ENCODE assay signal across 15 mouse cellular contexts in genomic region chr9:110736362-110736761, GRCm38 (mm10). TPM values are rescaled to one million over a fixed set of nuclear protein-coding genes. Genes with fewer than 3 reads are reported as not detected.
DNase-seq lines count a peak whose midpoint lies in the region; ATAC-seq and TF ChIP-seq lines count a peak whose summit lies in the region.
"Had no signal": no experiment of that assay in that cellular context is flagged by ENCODE, and none has a peak within 500 bp of the region (broad histone marks: within the 10 kb centered on the region; RNA-seq: fewer than 3 reads in every experiment).

No protein-coding gene starts in this region.

- H3K4me2 ChIP-seq in heart, embryonic 12.5 days, result no peak overlapping the region
- no peak overlapping the region for H3K4me2 ChIP-seq in midbrain, postnatal 0 days (ENCODE audit: low read depth, low read length, poor library complexity, severe bottlenecking)
- no peak overlapping the region for H3K4me2 ChIP-seq in midbrain, embryonic 14.5 days (ENCODE audit: low read length)
- no peak overlapping the region for H3K4me2 ChIP-seq in kidney, embryonic 14.5 days (replicated peaks; ENCODE audit: low read depth, low read length)
- H3K4me2 ChIP-seq in limb, embryonic 14.5 days (replicated peaks; ENCODE audit: low read depth, low read length, severe bottlenecking), result 0 out of 2 replicates have a peak overlapping the region, but pooled peaks have one; percentile 6
- H3K4me2 ChIP-seq: forebrain, embryonic 12.5 days; lung, embryonic 15.5 days had no signal

- no peak for DNase-seq in heart, adult 8-10 months (ENCODE audit: low spot score)
- DNase-seq in midbrain, postnatal 0 days (ENCODE audit: low spot score), result no peak
- DNase-seq in midbrain, embryonic 14.5 days, result no peak
- DNase-seq in limb, embryonic 14.5 days (ENCODE audit: low spot score), result no peak
- no peak for DNase-seq in embryo, embryonic 11 days
- DNase-seq in testis, postnatal 14 days (ENCODE audit: low spot score), result no peak
- DNase-seq: cerebellum, adult 18-20 months; liver had no signal

- no peaks in the 10 kb centered on the region for H3K27me3 ChIP-seq in heart, embryonic 12.5 days (replicated peaks)
- H3K27me3 ChIP-seq in midbrain, postnatal 0 days (ENCODE audit: insufficient read depth, low read length), result peaks cover 11% of the 10 kb centered on the region; the same call in 1 of the 2 replicates
- peaks cover 7% of the 10 kb centered on the region; the same call in 1 of the 2 replicates for H3K27me3 ChIP-seq in midbrain, embryonic 14.5 days (ENCODE audit: control insufficient read depth, insufficient read depth, low read length)
- H3K27me3 ChIP-seq in kidney, embryonic 14.5 days (ENCODE audit: control insufficient read depth, insufficient read depth, low read length), result no peaks in the 10 kb centered on the region
- H3K27me3 ChIP-seq in limb, embryonic 14.5 days (ENCODE audit: control insufficient read depth, insufficient read depth, low read length), result no peaks in the 10 kb centered on the region

- H3K27ac ChIP-seq in heart, embryonic 12.5 days (ENCODE audit: poor library complexity, severe bottlenecking), result peak overlapping the region; percentile 16; the same call in 1 of the 2 replicates
- no peak overlapping the region for H3K27ac ChIP-seq in midbrain, postnatal 0 days (ENCODE audit: low read depth, low read length)
- H3K27ac ChIP-seq in midbrain, embryonic 14.5 days (replicated peaks; ENCODE audit: low read depth, low read length), result no peak overlapping the region
- H3K27ac ChIP-seq in kidney, embryonic 14.5 days (ENCODE audit: low read depth, low read length), result 0 out of 2 replicates have a peak overlapping the region, but pooled peaks have one; percentile 37
- peak overlapping the region; percentile 52; the same call in 1 of the 2 replicates for H3K27ac ChIP-seq in limb, embryonic 14.5 days (replicated peaks; ENCODE audit: low read depth, low read length)
- H3K27ac ChIP-seq: forebrain, embryonic 12.5 days; lung, embryonic 15.5 days had no signal

- H3K4me3 ChIP-seq in heart, embryonic 12.5 days, result no peak overlapping the region
- H3K4me3 ChIP-seq in midbrain, postnatal 0 days (ENCODE audit: low read depth, low read length), result no peak overlapping the region
- no peak overlapping the region for H3K4me3 ChIP-seq in midbrain, embryonic 14.5 days (replicated peaks; ENCODE audit: low read depth, low read length)
- no peak overlapping the region for H3K4me3 ChIP-seq in kidney, embryonic 14.5 days (ENCODE audit: low read length)
- no peak overlapping the region for H3K4me3 ChIP-seq in limb, embryonic 14.5 days (replicated peaks; ENCODE audit: low read length)
- H3K4me3 ChIP-seq: forebrain, embryonic 12.5 days; lung, embryonic 15.5 days had no signal

- H3K36me3 ChIP-seq in heart, embryonic 12.5 days, result peaks cover 14% of the 10 kb centered on the region
- no peaks in the 10 kb centered on the region for H3K36me3 ChIP-seq in midbrain, postnatal 0 days (ENCODE audit: insufficient read depth, low read length)
- H3K36me3 ChIP-seq in midbrain, embryonic 14.5 days (ENCODE audit: control insufficient read depth, insufficient read depth, low read length), result no peaks in the 10 kb centered on the region
- no peaks in the 10 kb centered on the region; the same call in 1 of the 2 replicates for H3K36me3 ChIP-seq in kidney, embryonic 14.5 days (ENCODE audit: control insufficient read depth, insufficient read depth, low read length)
- H3K36me3 ChIP-seq in limb, embryonic 14.5 days (ENCODE audit: control insufficient read depth, insufficient read depth, low read length), result peaks cover 20% of the 10 kb centered on the region
- H3K36me3 ChIP-seq: forebrain, embryonic 12.5 days had no signal

- no peaks in the 10 kb centered on the region for H3K9me3 ChIP-seq in heart, embryonic 12.5 days (replicated peaks)
- no peaks in the 10 kb centered on the region for H3K9me3 ChIP-seq in midbrain, postnatal 0 days (ENCODE audit: low read length)
- H3K9me3 ChIP-seq in midbrain, embryonic 14.5 days (ENCODE audit: control insufficient read depth, low read length), result no peaks in the 10 kb centered on the region
- no peaks in the 10 kb centered on the region for H3K9me3 ChIP-seq in kidney, embryonic 14.5 days (ENCODE audit: control insufficient read depth, low read length)
- no peaks in the 10 kb centered on the region for H3K9me3 ChIP-seq in limb, embryonic 14.5 days (ENCODE audit: control insufficient read depth, low read length)
- H3K9me3 ChIP-seq: forebrain, embryonic 12.5 days; lung, embryonic 15.5 days had no signal

- peaks cover 69% of the 10 kb centered on the region for H3K4me1 ChIP-seq in heart, embryonic 12.5 days (replicated peaks)
- H3K4me1 ChIP-seq in midbrain, postnatal 0 days (ENCODE audit: insufficient read depth, low read length), result peaks cover 8% of the 10 kb centered on the region
- peaks cover 13% of the 10 kb centered on the region; the same call in 1 of the 2 replicates for H3K4me1 ChIP-seq in midbrain, embryonic 14.5 days (ENCODE audit: control insufficient read depth, insufficient read depth, low read length)
- H3K4me1 ChIP-seq in kidney, embryonic 14.5 days (ENCODE audit: control insufficient read depth, insufficient read depth, low read length), result peaks cover 49% of the 10 kb centered on the region
- H3K4me1 ChIP-seq in limb, embryonic 14.5 days (ENCODE audit: control insufficient read depth, insufficient read depth, low read length), result peaks cover 61% of the 10 kb centered on the region

- H3K9ac ChIP-seq in heart, embryonic 12.5 days, result 0 out of 2 replicates have a peak overlapping the region, but pooled peaks have one; percentile 45
- H3K9ac ChIP-seq in midbrain, postnatal 0 days (replicated peaks; ENCODE audit: low read length, poor library complexity, severe bottlenecking), result no peak overlapping the region
- H3K9ac ChIP-seq in midbrain, embryonic 14.5 days (replicated peaks; ENCODE audit: low read length), result no peak overlapping the region
- no peak overlapping the region for H3K9ac ChIP-seq in kidney, embryonic 14.5 days (ENCODE audit: low read depth, low read length)
- H3K9ac ChIP-seq in limb, embryonic 14.5 days (ENCODE audit: low read depth, low read length, severe bottlenecking), result peak overlapping the region; percentile 34; the same call in 1 of the 2 replicates
- H3K9ac ChIP-seq: forebrain, embryonic 12.5 days; lung, embryonic 15.5 days had no signal

- no peak for TF ChIP-seq POLR2A in limb, embryonic 14.5 days (IDR thresholded peaks at IDR 0.05; ENCODE audit: borderline replicate concordance, extremely low read depth, insufficient read depth, insufficient read length)

- WGBS in heart, embryonic 12.5 days, result 46% methylated on average over 9 of the region's 9 CpGs
- WGBS in midbrain, postnatal 0 days, result 54% methylated on average over 9 of the region's 9 CpGs
- 47% methylated on average over 9 of the region's 9 CpGs for WGBS in midbrain, embryonic 14.5 days
- WGBS in kidney, embryonic 14.5 days, result 26% methylated on average over 9 of the region's 9 CpGs
- WGBS in limb, embryonic 14.5 days, result 31% methylated on average over 9 of the region's 9 CpGs

- TF ChIP-seq CTCF in midbrain, postnatal 0 days (IDR thresholded peaks at IDR 0.05), result no peak

- ATAC-seq in heart, embryonic 12.5 days (ENCODE audit: insufficient number of reproducible peaks, low FRiP score), result no peak
- ATAC-seq in midbrain, postnatal 0 days (ENCODE audit: low FRiP score), result 0 out of 2 replicates have a peak, but pooled peaks have one; percentile 47
- ATAC-seq in midbrain, embryonic 14.5 days (ENCODE audit: low FRiP score, low TSS enrichment), result no peak
- ATAC-seq in kidney, embryonic 14.5 days (ENCODE audit: low FRiP score, low TSS enrichment), result no peak
- ATAC-seq in limb, embryonic 14.5 days (ENCODE audit: low FRiP score, low read depth), result no peak
- ATAC-seq: activated CD4-positive, CD25-positive, alpha-beta regulatory T cell, adult 4 months had no signal

RNA-seq across cellular contexts. Expression of gene Myl3, which starts 5.3 kb away (rescaled TPM):
- polyA plus RNA-seq in heart, embryonic 12.5 days (2016; fragmentation: Nextera tagmentation; extraction: Ambion mirVana), result 3,437 and 3,612 TPM in 2 replicates
- over 10,000 TPM; 10,766 to 11,632 (median 11,251) TPM for total RNA-seq in heart, adult 8-10 months (2022)
- total RNA-seq in midbrain, postnatal 0 days (2014; rRNA removed), result 0.66 TPM in 1 of 2 replicates, not detected in the other
- 0.29 TPM in 1 of 2 replicates, not detected in the other for polyA plus RNA-seq in midbrain, postnatal 0 days (2015; fragmentation: Nextera tagmentation; extraction: Ambion mirVana)
- 0.25 TPM in 1 of 2 replicates, not detected in the other for polyA plus RNA-seq in midbrain, embryonic 14.5 days (2014; fragmentation: Nextera tagmentation; extraction: Ambion mirVana)
- polyA plus RNA-seq in kidney, embryonic 14.5 days (2014; fragmentation: Nextera tagmentation; extraction: Ambion mirVana), result 0.96 and 1.4 TPM in 2 replicates
- 18.9 and 26.1 TPM in 2 replicates for polyA plus RNA-seq in limb, embryonic 14.5 days (2012; rRNA removed)
- polyA plus RNA-seq in limb, embryonic 14.5 days (2014; fragmentation: Nextera tagmentation; extraction: Ambion mirVana), result 16.4 and 28.1 TPM in 2 replicates
- total RNA-seq: MEL had no signal
- polyA plus RNA-seq: activated CD4-positive, CD25-positive, alpha-beta regulatory T cell, adult 4 months; C2C12 had no signal

RNA-seq across cellular contexts. Expression of gene Pth1r, which starts 10.6 kb away (rescaled TPM):
- 45.8 and 46.1 TPM in 2 replicates for polyA plus RNA-seq in heart, embryonic 12.5 days (2016; fragmentation: Nextera tagmentation; extraction: Ambion mirVana)
- 1 to 10 TPM; 4.4 to 7.0 (median 5.1) TPM for total RNA-seq in heart, adult 8-10 months (2022)
- total RNA-seq in midbrain, postnatal 0 days (2014; rRNA removed), result 14.6 and 20.8 TPM in 2 replicates
- polyA plus RNA-seq in midbrain, postnatal 0 days (2015; fragmentation: Nextera tagmentation; extraction: Ambion mirVana), result 7.9 and 8.3 TPM in 2 replicates
- 5.8 and 9.3 TPM in 2 replicates for polyA plus RNA-seq in midbrain, embryonic 14.5 days (2014; fragmentation: Nextera tagmentation; extraction: Ambion mirVana)
- 27.3 and 40.9 TPM in 2 replicates for polyA plus RNA-seq in kidney, embryonic 14.5 days (2014; fragmentation: Nextera tagmentation; extraction: Ambion mirVana)
- polyA plus RNA-seq in limb, embryonic 14.5 days (2012; rRNA removed), result 149 and 203 TPM in 2 replicates
- polyA plus RNA-seq in limb, embryonic 14.5 days (2014; fragmentation: Nextera tagmentation; extraction: Ambion mirVana), result 96.9 and 99.1 TPM in 2 replicates
- polyA plus RNA-seq: activated CD4-positive, CD25-positive, alpha-beta regulatory T cell, adult 4 months had no signal

Comparison
In these comparisons a context has a peak if more than half of its experiments do, and no peak if none do; other contexts are left out.
1. H3K27ac ChIP-seq: peak in heart, embryonic 12.5 days (single experiment), kidney, embryonic 14.5 days (single experiment) and limb, embryonic 14.5 days (single experiment); none in midbrain, postnatal 0 days (single experiment) and midbrain, embryonic 14.5 days (single experiment).
2. H3K9ac ChIP-seq: peak in heart, embryonic 12.5 days (single experiment) and limb, embryonic 14.5 days (single experiment); none in midbrain, postnatal 0 days (single experiment), midbrain, embryonic 14.5 days (single experiment) and kidney, embryonic 14.5 days (single experiment).
3. RNA of gene Myl3, which starts 5.3 kb away (polyA plus RNA-seq): 3,437 to 3,612 TPM in heart, embryonic 12.5 days; 16.4 to 28.1 TPM in limb, embryonic 14.5 days, 0.96 to 1.4 TPM in kidney, embryonic 14.5 days, 0.25 TPM in midbrain, embryonic 14.5 days and 0.29 TPM in midbrain, postnatal 0 days; every median in the first group is over 100 times any median in the second.